Mouse (Mus musculus) cortical plate, adult 2 months (tissue): ENCODE measurements around the gene Slc24a5. TPM values are rescaled to one million over a fixed set of nuclear protein-coding genes. Genes with fewer than 3 reads are reported as not detected.

ENCODE experiments used
- H3K27ac ChIP-seq: fragments of 200-500 bp; 2 replicates; pipeline ENCODE4 v1.5.1; 2012; ENCODE audit warnings: low read length, control low read depth, inconsistent platforms; ENCODE audit not compliant: insufficient read depth
- H3K4me1 ChIP-seq: fragments of 200-500 bp; 2 replicates; pipeline ENCODE4 v1.6.1; 2011; ENCODE audit warnings: low read length; ENCODE audit not compliant: control insufficient read depth, insufficient read depth
- H3K4me3 ChIP-seq: fragments of 200-500 bp; 2 replicates; pipeline ENCODE4 v1.5.1; 2011; ENCODE audit warnings: mild to moderate bottlenecking, low read length, control low read depth; ENCODE audit not compliant: insufficient read depth
- CTCF ChIP-seq: fragments of 200-500 bp; IDR thresholded peaks from 2 replicates; pipeline ENCODE4 v1.5.1; 2011; ENCODE audit warnings: mild to moderate bottlenecking, control low read depth, low read length; ENCODE audit not compliant: insufficient read depth; ENCODE audit errors: extremely low read depth
- POLR2A ChIP-seq: fragments of 200-500 bp; IDR thresholded peaks from 2 replicates; pipeline ENCODE4 v1.6.1; 2011; ENCODE audit warnings: mild to moderate bottlenecking, low read length, control low read depth; ENCODE audit not compliant: insufficient read depth; ENCODE audit errors: extremely low read depth
- polyA plus RNA-seq: library from polyadenylated mRNA; depleted of rRNA; stranded (reverse); fragments of >200 nt; gene quantifications from 2 replicates; pipeline ENCODE4 v1.2.3, GENCODE M21; 2012; rRNA removed

Slc24a5 gene
- 0.30 and 0.40 TPM in 2 replicates for polyA plus RNA-seq

DNA sequence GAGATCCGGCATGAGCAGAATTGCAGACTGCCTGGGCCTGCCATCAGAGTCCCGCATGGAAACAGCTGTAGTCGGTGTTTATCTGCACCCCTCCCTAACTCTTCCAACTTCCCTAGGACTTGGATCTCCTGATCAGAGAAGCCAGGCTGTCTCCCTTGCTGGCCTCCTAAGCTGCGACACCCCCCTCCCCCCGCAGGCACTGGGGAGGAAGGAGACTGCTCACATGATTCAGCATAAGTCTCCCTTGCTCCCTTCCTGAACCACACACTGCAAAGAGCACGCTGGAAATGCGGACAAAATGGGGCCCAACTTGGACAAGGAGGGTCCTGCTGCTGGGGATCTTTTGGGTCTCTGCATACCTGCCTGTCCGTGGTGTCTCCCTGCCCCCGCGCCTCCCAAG is at the start of gene Slc24a5:
Gene Slc24a5 (plus strand): TSS at position 231 of the 400 bp plus-strand sequence.
- H3K4me3 ChIP-seq, result no peak within 1 kb of the TSS
- H3K4me1 ChIP-seq, result no peaks in the 10 kb centered on the region
- no peak for TF ChIP-seq POLR2A
- TF ChIP-seq CTCF, result no peak
- H3K27ac ChIP-seq, result no peak within 1 kb of the TSS

DNA sequence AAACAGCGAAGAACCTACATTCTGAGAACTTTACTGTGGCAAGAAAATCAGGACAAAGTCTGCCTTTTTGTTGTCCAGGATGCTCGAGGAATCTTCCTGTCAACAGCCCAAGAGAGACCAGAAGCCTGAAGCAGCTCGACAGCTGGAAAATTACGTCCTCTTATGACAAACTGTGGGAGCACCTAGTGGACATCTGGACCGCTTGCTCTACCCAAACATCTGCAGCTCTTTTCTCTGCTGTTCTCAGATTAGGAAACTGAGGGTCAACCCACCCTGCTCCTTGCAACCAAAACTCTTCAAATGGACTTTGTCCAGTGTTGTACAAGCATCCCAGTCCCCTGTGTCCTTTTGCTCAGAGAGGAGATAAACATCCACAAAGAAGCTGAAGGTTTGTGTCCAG is 43.5 kb upstream of the Slc24a5 start:
- TF ChIP-seq POLR2A (no peak), CTCF (no peak)
- Histone ChIP-seq H3K4me3 (no peak overlapping the region), H3K27ac (no peak overlapping the region), H3K4me1 (no peaks in the 10 kb centered on the region)

DNA sequence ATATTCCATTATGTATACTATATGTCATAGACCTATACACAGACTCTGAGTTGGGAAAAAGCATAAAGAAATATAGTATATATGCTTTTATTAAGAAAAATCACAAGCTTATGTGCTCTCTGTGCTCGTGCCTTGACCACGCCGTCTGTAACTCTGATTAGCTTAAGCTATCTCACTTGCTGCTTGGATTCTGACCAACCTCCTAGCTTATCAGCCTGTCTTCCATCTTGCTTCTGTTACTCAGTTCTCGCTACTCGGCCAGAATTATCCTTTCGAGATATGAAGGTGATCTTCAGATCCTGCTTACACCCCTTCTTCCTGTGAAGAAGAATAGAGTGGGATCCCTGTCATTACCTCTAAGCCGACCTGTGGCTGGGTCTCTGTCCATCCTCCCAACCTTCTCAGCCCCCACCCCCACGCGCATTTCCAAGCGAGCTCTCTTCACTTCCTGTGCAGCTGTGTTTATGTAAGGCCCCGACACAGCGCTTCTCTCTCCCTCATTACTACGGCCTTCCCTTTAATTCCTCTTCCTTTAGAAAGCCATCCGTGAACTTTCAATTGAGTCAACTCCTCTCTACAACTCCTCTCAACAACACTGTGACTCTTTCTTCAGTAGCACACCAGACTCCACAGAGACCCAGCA is 41.4 kb upstream of the Slc24a5 start:
- Histone ChIP-seq H3K4me1 (no peaks in the 10 kb centered on the region), H3K4me3 (no peak overlapping the region), H3K27ac (no peak overlapping the region)
- TF ChIP-seq CTCF (no peak), POLR2A (no peak)

DNA sequence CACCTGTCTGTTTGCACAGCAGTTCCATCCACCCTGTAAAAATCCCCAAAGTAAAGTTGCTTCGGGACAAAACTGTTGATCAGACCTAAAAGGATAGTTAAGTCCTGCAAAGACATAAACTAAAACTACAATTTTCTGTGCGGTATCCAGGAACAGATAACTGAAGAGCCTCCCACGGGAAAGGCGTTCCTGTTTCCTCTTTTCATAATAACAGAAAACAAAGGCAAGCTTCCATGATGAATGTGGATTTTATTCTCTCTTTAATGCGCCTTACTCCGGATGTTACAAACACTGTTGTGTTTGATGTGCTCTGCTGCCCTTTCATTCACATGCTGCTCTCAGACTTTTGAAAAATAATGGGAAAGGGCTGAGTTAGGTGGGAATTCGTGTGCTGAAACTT is 37.3 kb upstream of the Slc24a5 start:
- TF ChIP-seq POLR2A (no peak), CTCF (no peak)
- Histone ChIP-seq H3K4me3 (no peak overlapping the region), H3K27ac (no peak overlapping the region), H3K4me1 (no peaks in the 10 kb centered on the region)

DNA sequence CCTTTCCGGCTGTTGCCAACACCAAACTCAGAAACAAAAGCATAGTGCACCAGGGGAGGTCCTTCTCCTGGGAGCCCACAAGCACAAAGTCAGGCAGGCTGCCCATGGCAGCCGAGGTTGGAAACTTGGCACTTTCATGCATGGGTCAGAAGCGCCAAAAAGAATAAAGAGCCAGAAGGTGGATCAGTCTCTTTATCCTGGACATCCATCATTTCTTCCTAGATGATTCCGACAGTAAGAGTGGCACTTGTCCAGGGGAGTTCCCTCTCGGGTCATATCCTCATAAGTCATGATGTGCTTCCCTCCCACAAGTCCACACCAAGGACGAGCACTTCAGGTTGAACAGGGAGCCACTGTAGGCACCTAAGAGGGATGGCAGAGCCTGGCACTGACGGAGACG is 36.8 kb upstream of the Slc24a5 start:
- H3K4me3 ChIP-seq, result no peak overlapping the region
- H3K27ac ChIP-seq, result no peak overlapping the region
- TF ChIP-seq CTCF (no peak), POLR2A (no peak)
- H3K4me1 ChIP-seq, result no peaks in the 10 kb centered on the region

DNA sequence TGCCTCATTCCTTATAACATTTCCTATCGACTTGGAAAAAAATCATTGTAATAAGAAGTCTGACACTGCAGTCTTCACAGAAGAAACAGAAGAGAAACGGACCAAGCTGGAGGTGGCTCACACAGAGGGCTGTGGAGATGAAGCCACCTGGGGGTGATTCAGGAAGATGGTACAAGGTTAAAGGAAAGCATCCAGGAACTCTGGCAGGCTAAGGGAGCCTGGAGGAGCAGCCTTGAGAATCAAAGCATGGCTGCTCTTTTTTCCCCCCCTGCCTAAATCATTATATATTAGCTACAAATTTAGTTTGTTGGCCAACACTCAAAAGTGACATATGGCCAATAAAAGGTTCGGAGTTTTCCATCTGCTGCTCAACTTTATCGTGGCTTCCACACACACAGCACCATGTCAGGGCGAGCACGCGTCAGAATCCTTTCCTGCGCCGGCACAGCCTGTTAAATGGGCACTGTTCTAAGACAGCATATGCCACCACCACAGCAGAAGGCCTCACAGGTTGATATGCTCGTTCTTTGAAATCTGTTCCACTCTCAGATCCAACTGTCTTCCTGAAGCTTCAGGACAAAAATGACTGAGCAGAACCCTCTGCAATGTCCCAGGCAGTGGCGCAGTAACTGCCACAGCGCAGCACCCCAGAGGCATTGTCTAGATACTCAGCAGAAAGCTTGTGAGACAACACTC is 36.2 kb upstream of the Slc24a5 start:
- H3K4me1 ChIP-seq, result no peaks in the 10 kb centered on the region
- no peak overlapping the region for H3K27ac ChIP-seq
- TF ChIP-seq CTCF (no peak), POLR2A (no peak)
- no peak overlapping the region for H3K4me3 ChIP-seq

DNA sequence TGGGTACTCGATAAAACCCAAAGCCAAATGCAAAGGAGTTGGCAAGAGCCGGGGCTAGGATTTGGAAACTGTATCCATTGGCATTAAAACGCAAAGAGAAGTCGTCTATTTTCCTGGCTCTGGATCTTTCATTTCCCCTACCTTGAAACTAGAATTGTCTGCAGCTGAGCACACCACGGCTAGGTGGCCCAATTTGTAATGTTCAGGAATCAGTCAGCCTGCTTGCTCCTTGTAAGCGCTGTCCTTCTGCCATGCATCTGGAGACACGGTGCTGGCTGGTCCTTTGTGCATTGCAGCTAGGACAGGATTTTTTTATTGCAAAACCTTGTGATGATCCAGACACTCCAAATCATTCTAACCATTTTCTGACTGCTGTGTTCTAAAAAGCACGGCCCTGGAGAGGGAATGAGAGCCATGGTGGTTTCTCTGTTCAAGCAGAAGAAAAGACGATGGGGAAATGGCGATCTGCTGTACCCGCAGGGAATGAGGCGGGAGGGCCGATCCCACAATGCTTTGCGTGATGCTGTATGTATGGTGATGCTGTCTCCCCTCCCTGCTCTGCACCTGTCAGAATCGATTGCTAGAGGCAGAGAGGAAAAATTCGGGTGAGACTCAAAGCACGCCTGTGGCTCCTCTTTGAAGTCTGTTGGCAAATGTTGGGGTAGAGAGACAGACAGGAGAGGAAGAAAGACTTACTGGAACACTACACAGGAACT is 35.5 kb upstream of the Slc24a5 start:
- no peak overlapping the region for H3K27ac ChIP-seq
- no peak overlapping the region for H3K4me3 ChIP-seq
- TF ChIP-seq CTCF, result no peak
- no peak for TF ChIP-seq POLR2A
- no peaks in the 10 kb centered on the region for H3K4me1 ChIP-seq

DNA sequence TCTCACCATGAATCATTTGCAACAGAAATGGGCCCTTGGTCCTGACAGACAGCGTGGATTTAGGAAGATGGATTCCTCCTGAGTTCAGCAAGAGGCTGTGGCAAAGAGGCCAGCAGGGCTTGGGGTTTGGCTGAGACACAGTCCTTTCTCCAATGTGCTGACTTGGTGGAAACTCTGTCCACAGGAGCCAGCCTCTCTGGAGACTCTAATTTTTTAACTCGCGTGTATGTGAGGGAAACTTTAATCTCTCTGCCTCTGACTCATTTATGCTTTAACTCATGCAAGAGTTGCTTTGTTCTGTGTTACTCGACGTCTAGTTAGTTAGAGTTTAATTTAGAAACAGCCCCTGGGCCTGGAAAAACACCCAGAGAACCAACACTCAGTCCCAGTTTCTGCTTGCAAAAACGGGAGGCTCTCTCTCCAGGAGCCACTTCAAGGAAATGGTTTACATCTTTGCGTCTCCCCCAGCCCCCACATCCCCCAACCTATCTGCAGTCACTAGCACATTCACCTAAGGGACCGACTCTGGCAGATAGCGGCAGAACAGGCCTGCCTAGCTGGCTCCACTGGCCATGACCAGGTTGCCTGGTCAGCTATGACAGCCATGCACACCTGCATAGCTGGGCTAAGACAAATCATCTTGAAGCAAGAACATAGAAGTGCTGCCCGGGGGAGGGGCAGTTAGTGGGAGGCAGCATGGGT is 34.7 kb upstream of the Slc24a5 start:
- Histone ChIP-seq H3K27ac (no peak overlapping the region), H3K4me1 (no peaks in the 10 kb centered on the region), H3K4me3 (no peak overlapping the region)
- TF ChIP-seq CTCF (no peak), POLR2A (no peak)

DNA sequence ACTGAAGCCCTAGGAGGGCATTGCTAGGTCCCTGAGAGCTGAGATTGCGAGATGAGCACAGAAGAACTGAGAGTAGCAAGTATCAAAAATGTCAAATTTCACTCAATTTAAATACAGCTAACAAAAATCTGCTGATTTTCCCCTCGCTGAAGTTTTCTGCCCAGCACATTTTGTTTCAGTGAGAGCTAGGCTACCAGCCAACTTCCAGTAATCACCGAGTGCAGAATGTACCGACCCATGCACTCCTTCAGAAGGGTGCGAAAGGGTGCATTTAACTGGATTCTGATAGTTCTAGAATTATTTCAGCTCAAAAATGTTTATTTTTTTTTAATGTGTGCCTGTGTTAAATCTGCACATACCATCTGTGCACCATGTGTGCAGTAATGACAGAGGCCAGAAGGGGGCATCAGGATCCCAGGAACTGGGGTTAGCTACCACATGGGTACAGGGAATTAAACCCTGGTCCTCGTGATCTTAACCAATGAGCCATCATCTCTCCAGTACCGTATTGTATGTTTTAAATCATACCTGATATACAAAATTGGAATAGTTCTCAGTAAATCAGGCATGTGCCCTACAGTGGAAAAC is 12.5 kb upstream of the Slc24a5 start:
- Histone ChIP-seq H3K4me1 (no peaks in the 10 kb centered on the region), H3K27ac (no peak overlapping the region), H3K4me3 (no peak overlapping the region)
- TF ChIP-seq POLR2A, result no peak
- no peak for TF ChIP-seq CTCF
